8 mouse cellular contexts compared by ENCODE assay signal in the genomic region with DNA sequence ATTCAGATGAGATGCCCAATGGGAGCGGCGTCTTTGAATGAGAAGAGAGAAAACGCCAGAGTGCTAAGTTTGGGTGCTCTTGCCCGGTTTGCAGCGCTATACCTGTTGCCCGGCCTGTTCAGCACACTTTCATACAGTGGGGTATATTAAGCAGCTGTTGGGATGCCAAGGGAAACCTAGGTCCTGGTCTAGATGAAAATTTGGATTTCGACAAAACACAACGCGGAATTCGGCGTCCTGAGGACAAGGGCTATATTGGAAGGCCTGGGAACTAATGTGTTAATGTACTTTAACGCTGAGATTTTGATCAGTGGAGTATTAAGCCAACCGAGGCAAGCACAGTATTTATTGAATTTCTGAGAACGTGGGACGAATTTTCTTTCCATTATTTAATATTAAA. TPM values are rescaled to one million over a fixed set of nuclear protein-coding genes. Genes with fewer than 3 reads are reported as not detected.
DNase-seq lines count a peak whose midpoint lies in the region; ATAC-seq and TF ChIP-seq lines count a peak whose summit lies in the region.

No protein-coding gene starts in this region.

- peak overlapping the region; percentile 97 for H3K4me3 ChIP-seq in heart, embryonic 10.5 days
- H3K4me3 ChIP-seq in heart, postnatal 0 days (ENCODE audit: low read depth, low read length), result peak overlapping the region; percentile 95
- H3K4me3 ChIP-seq in macrophage (ENCODE audit: inconsistent target), result peak overlapping the region; percentile 66

- no peaks in the 10 kb centered on the region for H3K27me3 ChIP-seq in heart, embryonic 10.5 days (ENCODE audit: insufficient read depth, poor library complexity, severe bottlenecking)
- H3K27me3 ChIP-seq in heart, postnatal 0 days (ENCODE audit: control insufficient read depth, insufficient read depth, low read length), result no peaks in the 10 kb centered on the region

- TF ChIP-seq EP300 in heart, postnatal 0 days (IDR thresholded peaks at IDR 0.05; ENCODE audit: low read depth), result no peak

- peaks cover 63% of the 10 kb centered on the region for H3K79me2 ChIP-seq in macrophage (ENCODE audit: inconsistent target)

- no peak for TF ChIP-seq CTCF in heart, postnatal 0 days (IDR thresholded peaks at IDR 0.05; ENCODE audit: low read depth)

- WGBS in heart, embryonic 10.5 days, result 3% methylated on average over 15 of the region's 15 CpGs
- WGBS in heart, postnatal 0 days, result 3% methylated on average over 15 of the region's 15 CpGs
- WGBS in macrophage (ENCODE audit: missing documents), result 10% methylated on average over 15 of the region's 15 CpGs

- peaks cover 3% of the 10 kb centered on the region for H3K36me3 ChIP-seq in heart, embryonic 10.5 days
- no peaks in the 10 kb centered on the region for H3K36me3 ChIP-seq in heart, postnatal 0 days (replicated peaks; ENCODE audit: control insufficient read depth, insufficient read depth, low read length)
- H3K36me3 ChIP-seq in macrophage (ENCODE audit: inconsistent target), result no peaks in the 10 kb centered on the region

- peak overlapping the region; percentile 91 for H3K4me2 ChIP-seq in heart, postnatal 0 days (ENCODE audit: low read depth, low read length)

- peaks cover 5% of the 10 kb centered on the region; the same call in 1 of the 2 replicates for H3K4me1 ChIP-seq in heart, embryonic 10.5 days
- peaks cover 3% of the 10 kb centered on the region; the same call in 1 of the 2 replicates for H3K4me1 ChIP-seq in heart, postnatal 0 days (ENCODE audit: control insufficient read depth, insufficient read depth)

- DNase-seq in heart, embryonic 10.5 days (ENCODE audit: low spot score), result no peak
- DNase-seq in heart, postnatal 25 days (ENCODE audit: low spot score), result no peak
- peak; percentile 29 for DNase-seq in adipocyte (ENCODE audit: low spot score)
- no peak for DNase-seq in heart, postnatal 0 days (ENCODE audit: low spot score)
- no peak for DNase-seq in adrenal gland, postnatal 4 days (ENCODE audit: low spot score in 2 of 2)
- DNase-seq in left cerebral cortex, postnatal 10 days (ENCODE audit: extremely low spot score in 1 of 2, low spot score in 2 of 2), result no peak

- H3K27ac ChIP-seq in heart, embryonic 10.5 days, result peak overlapping the region; percentile 99
- peak overlapping the region; percentile 97 for H3K27ac ChIP-seq in heart, postnatal 0 days (ENCODE audit: low read depth)
- peak overlapping the region; percentile 69 for H3K27ac ChIP-seq in macrophage

- no peak for ATAC-seq in heart, postnatal 0 days (ENCODE audit: insufficient read depth, low read depth)
- ATAC-seq in granulocyte monocyte progenitor cell, adult 5-6 weeks (replicated peaks; ENCODE audit: poor library complexity, severe bottlenecking), result no peak

- intact Hi-C loops in heart, postnatal 25 days (cut with DNase I), result loop anchor here (5.0 to 10.0 kb wide), 2 partner anchors 144 to 261 kb away; a partner anchor contains a TSS
- intact Hi-C loops in left cerebral cortex, postnatal 10 days (cut with DNase I), result no loop called here

- no peaks in the 10 kb centered on the region for H3K9me3 ChIP-seq in heart, embryonic 10.5 days
- H3K9me3 ChIP-seq in heart, postnatal 0 days (replicated peaks; ENCODE audit: control insufficient read depth, low read length), result no peaks in the 10 kb centered on the region

- H3K9ac ChIP-seq in heart, postnatal 0 days (replicated peaks; ENCODE audit: low read depth, low read length), result peak overlapping the region; percentile 77

RNA-seq across cellular contexts. Expression of a gene that starts 0.9 kb away (rescaled TPM):
- polyA plus RNA-seq in heart, embryonic 10.5 days (2016; fragmentation: Nextera tagmentation; extraction: Ambion mirVana), result 8.0 and 13.7 TPM in 2 replicates
- 1 to 10 TPM; 4.6 to 5.8 TPM for total RNA-seq in heart, postnatal 25 days (2021)
- 3.0 and 10.8 TPM in 2 replicates for total RNA-seq in heart, postnatal 0 days (2014; rRNA removed; ENCODE audit: low replicate concordance)
- polyA plus RNA-seq in heart, postnatal 0 days (2015; fragmentation: Nextera tagmentation; extraction: Ambion mirVana), result 4.1 and 5.8 TPM in 2 replicates
- 10 to 100 TPM in 24 of 26 experiments, 1 to 10 TPM in 2; 9.6 to 43.9 (median 24.9) TPM for total RNA-seq in macrophage (2018; cell fraction: chromatin; rRNA removed)
- total RNA-seq in macrophage (2018; cell fraction: cytosol; rRNA removed), result 10 to 100 TPM in 24 of 26 experiments, 1 to 10 TPM in 2; 8.4 to 26.5 (median 12.9) TPM
- total RNA-seq in macrophage (2018; cell fraction: nucleus; rRNA removed), result 10 to 100 TPM; 18.4 to 77.4 (median 40.8) TPM
- 12.1 to 21.8 TPM (median 18.8 TPM) in 3 replicates for polyA plus RNA-seq in macrophage (2018)
- 10 to 100 TPM; 26.4 to 29.4 TPM for total RNA-seq in adrenal gland, postnatal 4 days (2021)
- 22.9 and 34.9 TPM in 2 replicates for total RNA-seq in granulocyte monocyte progenitor cell, adult 5-6 weeks (2014; fragmentation: Nextera tagmentation)
- total RNA-seq in granulocyte monocyte progenitor cell, adult 5-6 weeks (2017), result 48.6 and 52.0 TPM in 2 replicates
- total RNA-seq in left cerebral cortex, postnatal 10 days (2021), result 10 to 100 TPM; 38.3 to 42.9 TPM

RNA-seq across cellular contexts. Expression of a gene that starts 37.5 kb away (rescaled TPM):
- 17.3 and 18.4 TPM in 2 replicates for polyA plus RNA-seq in heart, embryonic 10.5 days (2016; fragmentation: Nextera tagmentation; extraction: Ambion mirVana)
- total RNA-seq in heart, postnatal 25 days (2021), result 10 to 100 TPM in 1 of 2 experiments, 1 to 10 TPM in 1; 9.0 to 11.0 TPM
- total RNA-seq in heart, postnatal 0 days (2014; rRNA removed; ENCODE audit: low replicate concordance), result 4.0 and 17.6 TPM in 2 replicates
- polyA plus RNA-seq in heart, postnatal 0 days (2015; fragmentation: Nextera tagmentation; extraction: Ambion mirVana), result 11.2 and 12.2 TPM in 2 replicates
- 10 to 100 TPM in 7 of 26 experiments, 1 to 10 TPM in 17, under 1 TPM in 2; 0.76 to 16.1 (median 5.2) TPM for total RNA-seq in macrophage (2018; cell fraction: chromatin; rRNA removed)
- 1 to 10 TPM; 2.3 to 7.0 (median 4.0) TPM for total RNA-seq in macrophage (2018; cell fraction: cytosol; rRNA removed)
- total RNA-seq in macrophage (2018; cell fraction: nucleus; rRNA removed), result 10 to 100 TPM in 5 of 26 experiments, 1 to 10 TPM in 21; 1.8 to 14.8 (median 4.4) TPM
- polyA plus RNA-seq in macrophage (2018), result 4.7 to 7.6 TPM (median 5.2 TPM) in 3 replicates
- 10 to 100 TPM; 17.3 TPM for total RNA-seq in adrenal gland, postnatal 4 days (2021)
- total RNA-seq in granulocyte monocyte progenitor cell, adult 5-6 weeks (2014; fragmentation: Nextera tagmentation), result 13.2 and 13.9 TPM in 2 replicates
- total RNA-seq in granulocyte monocyte progenitor cell, adult 5-6 weeks (2017), result 19.7 and 26.5 TPM in 2 replicates
- total RNA-seq in left cerebral cortex, postnatal 10 days (2021), result 10 to 100 TPM; 12.6 to 13.1 TPM
